Mouse (Mus musculus) midbrain, embryonic 14.5 days (tissue): ENCODE results near the gene Kif1b. TPM values are rescaled to one million over a fixed set of nuclear protein-coding genes. Genes with fewer than 3 reads are reported as not detected.
"Not testable (repeated sequence)": the region's sequence is repeated elsewhere in the genome, so short reads cannot be mapped to it uniquely, and the experiment has no call there.

ENCODE experiments used
- ATAC-seq: fragments of 200-750 bp; cut with Nextera tagmentation; 2 replicates; pipeline ENCODE4 v1.8.0; 2017; ENCODE audit warnings: moderate number of reproducible peaks, moderate library complexity; ENCODE audit not compliant: low FRiP score, low TSS enrichment
- DNase-seq: peaks from one replicate; pipeline ENCODE4 v3.0.0-alpha.2; 2015
- H3K27ac ChIP-seq: fragments of 300-500 bp; sonication (generic); replicated peaks from 2 replicates; pipeline ENCODE4 v1.5.1; 2014; ENCODE audit warnings: mild to moderate bottlenecking, low read depth, low read length, moderate library complexity
- H3K27me3 ChIP-seq: fragments of 300-500 bp; sonication (generic); 2 replicates; pipeline ENCODE4 v1.6.1; 2014; ENCODE audit warnings: low read length, control low read depth, mixed read lengths; ENCODE audit not compliant: control insufficient read depth, insufficient read depth
- H3K36me3 ChIP-seq: fragments of 300-500 bp; sonication (generic); 2 replicates; pipeline ENCODE4 v1.6.1; 2014; ENCODE audit warnings: low read length, control low read depth; ENCODE audit not compliant: control insufficient read depth, insufficient read depth
- H3K4me1 ChIP-seq: fragments of 300-500 bp; sonication (generic); 2 replicates; pipeline ENCODE4 v1.6.1; 2014; ENCODE audit warnings: mild to moderate bottlenecking, antibody characterized with exemption, low read length, control low read depth; ENCODE audit not compliant: control insufficient read depth, insufficient read depth
- H3K4me2 ChIP-seq: fragments of 300-500 bp; sonication (generic); 2 replicates; pipeline ENCODE4 v1.6.1; 2014; ENCODE audit warnings: mild to moderate bottlenecking, low read length, moderate library complexity
- H3K4me3 ChIP-seq: fragments of 300-500 bp; sonication (generic); replicated peaks from 2 replicates; pipeline ENCODE4 v1.5.1; 2014; ENCODE audit warnings: low read depth, low read length
- H3K9ac ChIP-seq: fragments of 300-500 bp; sonication (generic); replicated peaks from 2 replicates; pipeline ENCODE4 v1.6.1; 2014; ENCODE audit warnings: mild to moderate bottlenecking, low read length, moderate library complexity
- H3K9me3 ChIP-seq: fragments of 300-500 bp; sonication (generic); 2 replicates; pipeline ENCODE4 v1.6.1; 2016; ENCODE audit warnings: low read length, control low read depth, mixed read lengths; ENCODE audit not compliant: control insufficient read depth
- WGBS: fragments of 180-500 bp; shearing (Covaris S2); extraction: QIAGEN DNeasy Blood & Tissue Kit; methylation state at CpG from one replicate; pipeline ENCODE4 v1.1.7; 2014; 5-methylcytosine and 5-hydroxymethylcytosine counted together
- polyA plus RNA-seq: library from polyadenylated mRNA; unstranded; fragments of >200 nt; fragmentation: Nextera tagmentation; extraction: Ambion mirVana; gene quantifications from 2 replicates; pipeline ENCODE4 v1.2.1, GENCODE M21; 2014

Gene Kif1b
- polyA plus RNA-seq, 1 experiment from 2014 or later, result 202 TPM

DNA sequence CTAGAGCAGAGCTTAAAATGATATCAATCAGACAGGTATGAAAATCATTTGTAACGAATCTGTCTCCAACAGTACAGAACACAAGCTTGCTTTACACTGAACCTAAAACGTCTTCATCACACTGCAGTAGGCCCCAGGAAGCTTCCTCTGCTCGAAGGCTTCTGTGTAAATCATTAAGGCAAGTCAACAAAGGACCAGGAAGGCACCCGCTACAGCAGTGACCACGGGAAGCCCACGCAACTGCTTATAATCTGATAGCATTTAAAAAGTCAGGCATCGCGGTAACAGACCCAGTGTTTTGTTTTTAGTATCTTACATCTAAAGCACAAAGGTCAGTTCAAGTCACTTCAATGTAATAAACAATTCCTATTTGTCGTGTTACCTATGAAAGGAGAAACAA is 73.6 kb downstream of the Kif1b start:
- ATAC-seq (no peak), DNase-seq (no peak)
- H3K9me3 ChIP-seq, result no peaks in the 10 kb centered on the region
- H3K9ac ChIP-seq, result no peak overlapping the region
- 47% methylated on average over 9 of the region's 9 CpGs for WGBS
- no peaks in the 10 kb centered on the region for H3K4me1 ChIP-seq
- no peak overlapping the region for H3K4me3 ChIP-seq
- no peak overlapping the region for H3K27ac ChIP-seq
- peaks cover 61% of the 10 kb centered on the region for H3K36me3 ChIP-seq
- no peak overlapping the region for H3K4me2 ChIP-seq
- H3K27me3 ChIP-seq, result no peaks in the 10 kb centered on the region

DNA sequence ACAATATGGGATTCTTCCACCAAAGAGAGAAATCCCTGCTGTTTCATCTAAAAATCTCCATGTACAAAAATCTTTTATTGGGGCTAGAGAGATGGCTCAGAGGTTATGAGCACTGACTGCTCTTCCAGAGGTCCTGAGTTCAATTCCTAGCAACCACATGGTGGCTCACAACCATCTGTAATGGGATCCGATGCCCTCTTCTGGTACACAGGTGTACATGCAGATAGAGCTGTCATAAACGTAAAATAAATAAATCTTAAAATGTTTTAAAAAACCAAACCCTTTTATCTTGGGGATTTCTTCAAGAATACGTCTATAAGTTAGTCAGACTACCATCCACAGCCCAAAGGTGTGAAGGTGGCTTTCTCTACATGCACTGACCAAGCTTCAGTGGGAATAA is 78.8 kb downstream of the Kif1b start:
- H3K4me2 ChIP-seq, H3K9ac ChIP-seq, DNase-seq, H3K27ac ChIP-seq, H3K27me3 ChIP-seq, ATAC-seq, H3K9me3 ChIP-seq, H3K4me1 ChIP-seq, H3K4me3 ChIP-seq: not testable (repeated sequence)
- peaks cover 53% of the 10 kb centered on the region for H3K36me3 ChIP-seq
- WGBS, result 93% methylated on average over 3 of the region's 3 CpGs

DNA sequence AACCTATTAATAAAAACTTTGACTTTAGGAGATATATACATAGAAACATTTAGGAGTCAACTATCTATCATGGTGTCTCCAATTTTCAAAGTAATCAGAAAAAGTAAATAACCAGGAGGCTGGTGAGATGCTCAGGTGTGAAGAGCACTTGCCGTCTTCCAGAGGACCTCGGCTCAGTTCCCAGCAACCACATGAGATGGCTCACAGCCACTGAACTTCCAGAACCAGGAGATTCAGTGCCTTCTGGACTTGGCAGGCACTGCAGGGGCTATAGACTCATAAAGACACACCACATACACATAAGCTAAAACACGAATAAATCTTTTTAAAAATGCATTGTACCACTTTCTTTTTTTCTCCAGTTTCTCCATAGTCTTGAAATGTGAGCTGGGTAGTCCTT is 79.2 kb downstream of the Kif1b start:
- H3K36me3 ChIP-seq, result peaks cover 57% of the 10 kb centered on the region
- WGBS, result 93% methylated on average over 3 of the region's 3 CpGs

DNA sequence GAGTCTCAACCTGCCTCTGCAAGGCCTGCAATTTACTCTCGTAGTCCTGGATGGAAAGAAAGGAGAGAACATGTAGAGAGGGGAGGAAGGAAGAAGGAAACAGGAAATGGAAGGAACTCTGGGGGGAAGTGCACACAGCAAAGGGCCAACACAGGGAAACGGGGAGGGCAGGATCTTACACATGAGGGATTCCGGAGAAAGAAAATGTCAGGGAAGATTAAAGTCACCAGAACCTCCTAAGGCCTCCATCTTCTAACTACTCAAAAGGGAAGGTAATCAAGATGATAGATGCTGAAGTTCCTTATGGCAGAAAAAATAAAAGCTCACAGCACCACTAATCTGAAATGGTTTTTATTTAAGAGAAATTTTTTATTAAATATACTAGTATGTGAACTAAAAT is 81.2 kb downstream of the Kif1b start:
- no peaks in the 10 kb centered on the region for H3K27me3 ChIP-seq
- no peaks in the 10 kb centered on the region; the same call in 1 of the 2 replicates for H3K9me3 ChIP-seq
- no peak for DNase-seq
- H3K36me3 ChIP-seq, result peaks cover 72% of the 10 kb centered on the region
- H3K4me1 ChIP-seq, result no peaks in the 10 kb centered on the region
- WGBS, result 67% methylated on average over 3 of the region's 3 CpGs
- H3K9ac ChIP-seq, result no peak overlapping the region
- no peak overlapping the region for H3K4me2 ChIP-seq
- no peak overlapping the region for H3K27ac ChIP-seq
- H3K4me3 ChIP-seq, result no peak overlapping the region
- no peak for ATAC-seq

More for the DNA sequence above, 79.2 kb downstream of the Kif1b start:
- Histone ChIP-seq H3K27me3 (no peaks in the 10 kb centered on the region), H3K27ac (no peak overlapping the region), H3K4me2 (no peak overlapping the region), H3K9me3 (no peaks in the 10 kb centered on the region; the same call in 1 of the 2 replicates), H3K9ac (no peak overlapping the region), H3K4me1 (no peaks in the 10 kb centered on the region), H3K4me3 (no peak overlapping the region)
- ATAC-seq (no peak), DNase-seq (no peak)

DNA sequence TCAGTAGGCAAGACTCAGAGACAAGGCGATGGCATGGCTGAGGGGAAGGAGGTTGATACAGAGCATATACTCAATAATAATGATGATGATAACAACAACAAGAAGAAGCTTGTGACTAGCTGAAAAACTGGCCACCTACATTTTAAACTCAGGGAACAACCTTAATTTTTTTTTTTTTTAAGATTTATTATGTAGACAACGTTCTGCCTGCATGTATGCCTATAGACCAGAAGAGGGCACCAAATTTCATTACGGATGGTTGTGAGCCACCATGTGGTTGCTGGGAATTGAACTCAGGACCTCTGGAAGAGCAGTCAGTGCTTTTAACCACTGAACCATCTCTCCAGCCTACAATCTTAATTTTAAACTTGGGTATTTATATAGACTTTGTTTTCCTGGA is 84.0 kb downstream of the Kif1b start:
- H3K9ac ChIP-seq, result no peak overlapping the region
- WGBS, result 97% methylated on average over 3 of the region's 3 CpGs
- H3K4me2 ChIP-seq, result no peak overlapping the region
- H3K9me3 ChIP-seq, result no peaks in the 10 kb centered on the region; the same call in 1 of the 2 replicates
- peaks cover 84% of the 10 kb centered on the region for H3K36me3 ChIP-seq
- no peaks in the 10 kb centered on the region for H3K27me3 ChIP-seq
- ATAC-seq (no peak), DNase-seq (no peak)
- no peak overlapping the region for H3K4me3 ChIP-seq
- H3K27ac ChIP-seq, result no peak overlapping the region
- H3K4me1 ChIP-seq, result no peaks in the 10 kb centered on the region

DNA sequence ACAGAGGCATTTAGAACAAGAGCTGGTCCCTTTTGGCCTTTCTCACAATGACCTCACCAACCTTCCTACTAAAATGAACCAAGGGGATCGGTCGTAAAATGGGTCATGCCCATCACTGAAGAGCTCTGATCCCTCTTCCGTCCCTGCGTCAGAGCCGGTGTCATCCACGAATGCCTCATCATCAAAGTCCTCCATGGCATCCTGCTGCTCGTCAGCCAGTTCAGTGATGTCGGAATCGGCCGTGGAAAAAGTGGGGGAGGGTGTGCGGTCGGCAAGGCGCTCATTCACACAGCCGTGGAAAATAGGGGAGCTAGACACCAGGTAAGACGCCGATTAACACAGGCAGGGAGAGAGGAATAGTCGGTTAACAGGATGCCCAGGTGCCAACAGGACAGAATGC is 87.0 kb downstream of the Kif1b start:
- no peak for ATAC-seq
- Histone ChIP-seq H3K4me3 (no peak overlapping the region), H3K4me2 (no peak overlapping the region), H3K27me3 (no peaks in the 10 kb centered on the region), H3K36me3 (peaks cover 98% of the 10 kb centered on the region), H3K9ac (no peak overlapping the region), H3K27ac (peak overlapping the region; percentile 70), H3K9me3 (no peaks in the 10 kb centered on the region; the same call in 1 of the 2 replicates), H3K4me1 (no peaks in the 10 kb centered on the region)
- DNase-seq, result peak; percentile 36
- WGBS, result 54% methylated on average over 17 of the region's 17 CpGs

DNA sequence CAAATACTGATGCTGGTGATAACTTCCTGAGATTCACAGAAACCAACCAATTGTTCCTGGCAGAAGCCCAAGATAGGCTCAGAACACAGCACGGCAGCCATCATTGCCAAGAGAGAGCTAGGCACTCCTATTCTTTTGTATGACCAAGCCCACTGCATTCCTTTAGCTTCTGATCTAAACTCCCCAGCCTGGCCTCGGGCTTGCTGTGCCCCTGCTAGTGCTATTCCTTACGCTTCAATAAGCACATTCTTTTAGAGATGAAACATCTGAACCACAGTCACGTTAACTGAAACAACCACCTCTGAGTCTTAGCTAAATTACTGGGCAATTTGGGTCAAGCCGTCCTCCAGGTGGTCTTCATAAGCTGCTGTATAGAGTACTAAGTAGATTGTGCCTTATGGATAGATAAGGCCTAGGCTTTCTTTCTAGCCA is 87.4 kb downstream of the Kif1b start:
- Histone ChIP-seq H3K4me3 (no peak overlapping the region), H3K27me3 (no peaks in the 10 kb centered on the region), H3K4me2 (no peak overlapping the region), H3K36me3 (peaks cover 97% of the 10 kb centered on the region), H3K9me3 (no peaks in the 10 kb centered on the region; the same call in 1 of the 2 replicates), H3K27ac (peak overlapping the region; percentile 70), H3K4me1 (no peaks in the 10 kb centered on the region), H3K9ac (no peak overlapping the region)
- WGBS, result 21% methylated on average over 5 of the region's 5 CpGs
- ATAC-seq, result no peak
- peak; percentile 72 for DNase-seq

DNA sequence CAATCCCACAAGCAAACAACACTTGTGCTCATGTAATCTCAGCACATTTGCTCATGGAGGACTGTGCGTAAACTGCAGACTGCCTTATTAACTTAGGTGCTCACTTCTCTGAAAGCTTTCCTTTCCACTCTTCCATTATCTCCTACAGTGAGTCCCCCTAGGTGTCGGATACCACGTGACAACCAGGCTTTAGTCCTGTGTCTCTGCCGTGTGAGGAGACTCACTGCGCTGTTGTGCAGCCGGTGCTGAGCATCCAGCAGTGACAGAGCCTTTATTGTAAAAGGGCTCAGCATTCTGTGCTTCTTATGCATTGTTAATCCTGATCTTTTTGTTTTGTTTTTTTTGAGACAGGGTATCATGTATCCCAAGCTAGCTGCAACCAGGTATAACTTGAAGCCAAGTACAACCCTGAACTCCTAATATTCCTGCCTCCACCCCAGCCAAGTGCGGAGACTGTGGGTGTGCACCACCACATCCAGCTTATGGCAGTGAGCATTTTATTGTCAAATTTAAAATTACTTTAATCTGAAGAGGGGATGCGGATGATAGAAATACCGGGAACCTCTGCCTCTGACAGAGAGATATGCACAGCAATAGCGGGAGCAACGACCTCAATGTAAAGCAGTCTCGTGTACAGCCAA is 88.0 kb downstream of the Kif1b start:
- Histone ChIP-seq H3K9ac (no peak overlapping the region), H3K27me3 (no peaks in the 10 kb centered on the region), H3K27ac (peak overlapping the region; percentile 70), H3K4me2 (no peak overlapping the region), H3K9me3 (no peaks in the 10 kb centered on the region; the same call in 1 of the 2 replicates), H3K4me1 (no peaks in the 10 kb centered on the region), H3K36me3 (peaks cover 98% of the 10 kb centered on the region), H3K4me3 (no peak overlapping the region)
- 54% methylated on average over 12 of the region's 12 CpGs for WGBS
- DNase-seq (peak; percentile 41), ATAC-seq (no peak)

DNA sequence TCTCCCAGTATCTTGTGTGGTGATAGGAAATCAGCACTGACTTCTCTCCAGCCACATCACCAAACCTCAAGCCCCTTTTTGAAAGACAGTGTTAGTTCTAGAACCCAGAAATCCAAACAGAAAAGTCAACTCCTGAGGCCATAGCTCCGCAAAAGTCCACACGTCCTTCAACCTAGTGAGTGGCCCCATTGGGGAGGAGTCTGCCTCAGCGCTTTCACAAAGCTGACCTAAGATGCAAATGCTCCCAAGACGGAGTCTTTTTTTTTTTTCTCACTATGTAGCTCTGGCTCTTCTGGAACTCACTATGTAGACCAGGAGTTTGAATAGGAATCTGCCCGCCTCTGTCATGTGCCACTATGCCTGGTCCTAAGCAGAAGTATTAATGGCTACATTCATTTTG is 89.0 kb downstream of the Kif1b start:
- Histone ChIP-seq H3K27ac (no peak overlapping the region), H3K27me3 (no peaks in the 10 kb centered on the region), H3K4me2 (no peak overlapping the region), H3K4me3 (no peak overlapping the region), H3K4me1 (no peaks in the 10 kb centered on the region), H3K9me3 (no peaks in the 10 kb centered on the region), H3K36me3 (peaks cover 98% of the 10 kb centered on the region), H3K9ac (no peak overlapping the region)
- WGBS, result 89% methylated on average over 5 of the region's 5 CpGs
- no peak for DNase-seq
- no peak for ATAC-seq
